Mouse (Mus musculus): ENCODE results near the gene Socs7. TPM values are rescaled to one million over a fixed set of nuclear protein-coding genes. Genes with fewer than 3 reads are reported as not detected.
A peak's percentile ranks its signal among the peaks of the same experiment; 100 is the strongest.
"Not testable (repeated sequence)": the region's sequence is repeated elsewhere in the genome, so short reads cannot be mapped to it uniquely, and the experiment has no call there.

The Socs7 gene
- total RNA-seq (2021), result 10 to 100 TPM; 19.9 to 20.2 TPM

DNA sequence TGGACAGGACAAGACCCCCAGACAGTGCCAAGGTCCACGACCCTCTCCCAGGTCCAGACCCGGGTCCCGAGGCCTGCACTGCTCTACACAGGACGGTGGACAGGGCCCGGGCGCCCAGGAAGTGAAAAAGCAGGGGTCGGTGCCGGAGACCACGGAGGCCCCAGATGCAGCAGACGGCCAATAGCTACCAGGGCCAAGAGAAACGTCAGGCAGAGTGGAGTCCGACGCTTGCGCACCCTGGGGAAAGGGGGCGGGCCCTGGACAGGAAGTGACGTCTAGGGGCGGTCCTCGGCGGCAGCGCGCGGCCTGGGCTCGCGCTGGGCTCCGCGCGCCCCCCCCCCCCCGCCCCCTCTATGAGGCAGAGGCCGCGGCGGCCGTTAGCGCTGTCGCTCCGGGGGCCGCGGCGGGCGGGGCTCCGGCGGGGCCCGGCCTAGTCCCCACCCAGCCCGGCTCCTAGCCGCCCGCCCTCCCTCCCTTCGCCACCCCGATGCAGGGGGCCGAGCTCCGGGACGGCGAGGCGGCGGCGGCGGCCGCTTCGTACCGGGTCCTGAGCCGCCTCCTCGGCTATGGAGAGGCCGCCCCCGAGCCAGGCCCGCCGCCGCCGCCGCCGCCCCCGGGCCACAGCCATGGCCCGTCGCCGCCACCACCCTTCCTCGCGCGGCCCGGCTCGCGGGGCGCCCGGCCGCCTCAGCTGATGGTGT lies at the start of gene Socs7:
Socs7 (plus strand) TSS at position 604 of the 701 bp plus-strand sequence.
- intact Hi-C loops (cut with DNase I), result loop anchor here (5.0 kb wide), 1 partner anchor 105 kb away; no protein-coding TSS in a partner anchor

DNA sequence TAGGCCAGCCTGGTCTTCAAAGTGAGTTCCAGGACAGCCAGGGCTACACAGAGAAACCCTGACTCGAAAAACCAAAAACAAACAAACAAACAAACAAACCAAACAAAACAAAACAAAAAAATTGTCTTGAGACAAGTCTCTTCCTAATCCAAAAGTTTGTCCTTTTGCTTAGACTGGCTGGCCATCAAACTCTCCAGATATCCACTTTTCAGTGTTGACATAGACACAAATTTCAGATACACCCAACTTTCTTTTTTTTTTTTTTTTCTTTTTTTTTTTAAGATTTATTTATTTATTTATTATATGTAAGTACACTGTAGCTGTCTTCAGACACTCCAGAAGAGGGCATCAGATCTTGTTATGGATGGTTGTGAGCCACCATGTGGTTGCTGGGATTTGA lies 49.5 kb upstream of the Socs7 start:
- DNase-seq, result not testable (repeated sequence)
- intact Hi-C loops (cut with DNase I), result loop anchor here (5.0 kb wide), 1 partner anchor 101 kb away; no protein-coding TSS in a partner anchor

More for the DNA sequence above, at the start of gene Socs7:
- peak; percentile 97 to 98 for DNase-seq

DNA sequence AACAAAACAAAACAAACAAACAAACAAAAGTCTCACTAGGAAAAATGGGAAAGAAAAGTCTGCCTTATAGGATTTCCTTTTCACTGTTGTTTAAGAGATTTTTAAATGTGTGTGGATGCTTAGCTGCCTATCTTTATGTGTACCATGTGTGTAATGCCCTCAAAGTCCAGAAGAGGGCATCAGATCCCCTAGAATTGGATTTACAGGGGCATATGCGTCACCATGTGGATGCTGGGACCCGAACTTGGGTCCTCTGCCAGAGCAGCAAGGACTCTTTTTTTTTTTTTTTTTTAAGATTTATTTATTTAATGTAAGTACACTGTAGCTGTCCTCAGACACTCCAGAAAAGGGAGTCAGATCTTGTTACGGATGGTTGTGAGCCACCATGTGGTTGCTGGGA lies 48.2 kb upstream of the Socs7 start:
- intact Hi-C loops (cut with DNase I), result loop anchor here (5.0 kb wide), 1 partner anchor 102 kb away; no protein-coding TSS in a partner anchor
- DNase-seq, result no peak

DNA sequence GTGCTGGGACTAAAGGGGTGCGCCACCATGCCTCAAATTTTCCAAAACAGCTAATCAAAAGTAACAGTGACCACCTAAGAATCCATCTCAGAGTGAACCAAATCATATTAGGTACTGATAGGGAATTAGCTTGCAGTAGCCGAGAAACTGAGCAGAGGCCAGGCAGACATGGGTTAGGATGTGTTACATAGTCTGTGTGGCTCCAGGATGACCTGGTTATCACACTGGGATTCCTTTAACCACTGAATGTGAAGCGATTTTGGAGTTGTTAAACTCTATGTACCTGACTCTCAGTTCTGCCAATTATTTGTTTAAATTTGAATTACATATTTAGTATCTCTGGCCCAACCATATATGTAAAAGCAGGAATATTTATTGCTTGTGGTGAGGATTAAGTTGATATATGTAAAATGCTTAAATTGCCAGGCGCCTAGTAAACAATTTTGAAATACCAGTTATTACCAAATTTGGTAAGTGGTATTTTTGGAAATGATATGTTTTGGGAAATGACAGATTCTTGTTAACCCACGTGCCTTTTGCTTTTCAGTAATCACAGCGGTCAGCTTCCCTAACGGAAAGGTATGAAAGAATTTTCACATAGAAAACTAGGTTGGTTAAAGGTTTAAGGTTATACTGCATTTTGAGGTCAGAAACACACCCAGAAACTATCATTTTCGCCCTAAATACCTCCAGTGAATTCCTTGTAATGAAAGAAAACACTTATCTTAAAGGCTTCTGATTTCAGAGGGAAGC lies 47.4 kb upstream of the Socs7 start:
- intact Hi-C loops (cut with DNase I), result loop anchor here (1.0 to 5.0 kb wide), 2 partner anchors 35 to 103 kb away; partner anchors contain the start of gene Npepps
- no peak for DNase-seq

DNA sequence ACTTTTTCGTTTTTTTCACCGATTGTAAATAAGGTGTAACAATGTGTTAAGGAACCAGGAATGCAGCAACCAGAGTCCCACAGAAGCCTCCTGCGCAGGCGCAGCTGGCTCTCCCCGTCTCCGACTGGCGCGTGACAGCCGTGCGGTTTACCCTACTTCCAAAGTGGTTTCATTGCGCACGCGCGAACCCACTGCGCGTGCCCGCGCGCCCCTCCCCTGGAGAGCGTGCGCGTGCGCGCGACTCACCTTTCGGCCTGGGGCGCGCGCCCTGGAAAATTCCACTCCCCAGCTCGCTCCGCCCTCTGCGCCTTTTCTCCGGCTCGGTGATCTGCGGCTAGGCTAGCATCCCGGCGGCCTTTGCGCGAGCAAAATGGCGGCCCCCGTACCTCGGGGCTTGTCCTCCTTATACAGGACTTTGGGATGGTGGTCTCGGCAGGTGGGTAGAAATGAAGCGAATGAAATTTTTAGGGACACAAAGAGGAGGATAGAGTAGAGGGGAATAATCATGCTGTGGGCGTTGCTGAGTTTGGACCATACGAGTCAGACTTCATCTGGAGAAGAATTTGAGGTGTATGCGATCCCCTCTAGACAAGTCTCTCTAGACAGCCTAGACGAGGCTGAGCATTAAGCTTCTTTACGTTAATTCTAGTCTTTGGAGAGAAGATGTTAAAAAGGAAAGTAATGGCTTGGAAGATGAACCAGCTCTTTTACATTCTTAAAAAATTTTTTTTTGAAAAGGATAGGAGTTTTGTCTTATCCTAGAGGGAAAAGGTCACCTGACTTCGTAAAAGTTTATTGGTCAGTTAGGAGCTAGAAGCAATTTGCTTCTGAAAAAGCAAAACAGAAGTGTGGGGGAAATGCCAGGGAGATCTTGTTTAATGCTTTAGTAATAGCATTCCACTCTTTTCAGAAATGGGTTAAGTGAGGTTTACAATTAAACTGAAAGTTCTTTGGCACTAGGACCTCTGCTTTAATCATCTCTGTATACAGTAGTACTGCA lies 46.5 kb upstream of the Socs7 start, which contains the start of gene Mrpl45:
Mrpl45 (plus strand) TSS at position 213 of the 1,000 bp plus-strand sequence.
- DNase-seq, result peak; percentile 99
- intact Hi-C loops (cut with DNase I), result loop anchor here (1.0 kb wide), 1 partner anchor 36 kb away; the partner anchor contains the start of gene Npepps

DNA sequence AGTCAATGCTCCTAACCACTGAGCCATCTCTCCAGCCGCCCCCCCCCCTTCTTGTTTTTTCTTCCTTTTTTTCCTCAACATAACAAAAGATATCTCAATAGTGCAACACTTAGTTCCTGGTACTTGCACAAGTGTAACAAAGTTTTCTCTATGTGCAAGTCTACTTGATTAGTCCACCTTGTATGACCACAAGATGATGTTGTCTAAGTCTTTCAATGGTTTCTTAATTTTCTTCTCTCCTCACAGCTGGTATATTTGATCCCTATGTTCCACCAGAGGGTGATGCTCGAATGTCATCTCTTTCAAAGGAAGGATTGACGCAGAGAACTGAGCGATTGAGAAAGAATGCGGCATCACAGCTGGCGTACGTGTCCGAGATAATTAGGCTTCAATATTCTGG lies 41.2 kb upstream of the Socs7 start:
- no peak for DNase-seq
- intact Hi-C loops (cut with DNase I), result loop anchor here (10.0 kb wide), 1 partner anchor 246 kb away; no protein-coding TSS in a partner anchor

DNA sequence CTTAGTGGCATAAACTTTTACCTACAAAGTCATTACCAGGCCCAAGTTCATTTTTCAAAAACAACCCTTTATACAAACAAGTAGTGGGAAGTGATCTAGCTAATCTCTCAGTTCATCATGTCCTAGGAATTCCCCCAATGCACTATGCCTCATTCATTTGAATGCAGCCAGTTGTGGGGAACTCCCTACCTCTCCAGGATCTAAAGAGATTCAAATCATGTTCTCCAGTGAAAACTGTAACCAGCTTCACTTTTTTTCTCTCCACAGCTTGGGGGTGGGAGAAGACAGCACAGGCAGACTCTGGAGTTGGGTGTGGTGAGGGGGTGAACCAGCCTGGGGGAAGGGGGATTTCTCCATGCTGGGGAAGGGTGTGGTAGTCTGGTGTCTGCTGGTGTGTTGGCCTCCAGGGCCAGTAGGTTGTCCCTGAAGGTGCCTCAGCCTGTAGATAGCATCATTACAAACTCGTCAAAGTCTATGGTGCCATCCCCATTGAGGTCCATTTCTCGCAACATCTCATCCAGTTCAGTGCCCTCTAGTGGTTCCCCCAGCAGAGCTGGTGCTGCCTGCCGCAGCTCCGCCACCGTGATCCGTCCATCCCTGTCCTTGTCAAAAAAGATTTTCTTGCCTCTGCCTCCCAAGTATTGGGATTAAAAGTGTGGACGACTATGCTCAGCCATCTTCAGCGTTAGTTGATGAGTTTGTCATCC lies 40.3 kb upstream of the Socs7 start:
- intact Hi-C loops (cut with DNase I), result loop anchor here (10.0 kb wide), 1 partner anchor 247 kb away; no protein-coding TSS in a partner anchor
- not testable (repeated sequence) for DNase-seq

DNA sequence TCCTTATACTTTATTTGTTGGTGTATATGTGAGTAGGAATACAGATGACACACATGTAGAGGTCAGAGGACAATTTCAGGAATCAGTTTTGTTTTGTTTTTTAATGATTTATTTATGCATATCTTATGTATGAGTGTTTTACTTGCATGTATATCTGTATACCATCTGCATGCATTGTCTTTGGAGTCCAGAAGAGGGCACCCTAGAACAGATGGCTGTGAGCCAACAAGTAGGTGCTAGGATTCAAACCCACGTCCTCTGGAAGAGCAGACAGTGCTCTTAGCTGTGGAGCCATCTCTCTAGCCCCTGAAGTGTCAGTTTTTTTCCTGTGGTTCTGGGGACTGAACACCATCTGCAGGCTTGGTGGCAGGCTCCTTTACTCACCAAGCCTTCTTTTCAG lies 37.1 kb upstream of the Socs7 start:
- intact Hi-C loops (cut with DNase I), result loop anchor here (10.0 kb wide), 1 partner anchor 250 kb away; no protein-coding TSS in a partner anchor
- DNase-seq, result no peak

DNA sequence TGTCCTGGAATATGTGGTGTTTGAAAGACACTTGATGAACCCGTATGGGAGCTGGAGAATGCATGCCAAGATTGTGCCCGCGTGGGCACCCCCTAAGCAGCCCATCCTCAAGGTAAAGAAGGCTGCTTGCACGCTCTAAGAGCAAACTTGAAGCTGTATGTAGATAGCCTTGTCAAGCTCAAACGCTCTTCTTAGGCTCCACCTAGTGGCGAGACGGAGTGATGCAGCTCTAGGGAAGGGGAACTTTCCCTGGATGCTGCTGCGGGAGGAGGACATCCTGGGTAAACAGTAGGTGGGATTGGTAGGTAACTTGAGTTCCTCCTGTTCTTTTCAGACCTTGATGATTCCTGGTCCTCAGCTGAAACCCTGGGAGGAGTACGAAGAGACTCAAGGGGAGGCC lies 34.2 kb upstream of the Socs7 start:
- DNase-seq, result peak; percentile 66 to 74
- intact Hi-C loops (cut with DNase I), result loop anchor here (10.0 kb wide), 1 partner anchor 253 kb away; no protein-coding TSS in a partner anchor

DNA sequence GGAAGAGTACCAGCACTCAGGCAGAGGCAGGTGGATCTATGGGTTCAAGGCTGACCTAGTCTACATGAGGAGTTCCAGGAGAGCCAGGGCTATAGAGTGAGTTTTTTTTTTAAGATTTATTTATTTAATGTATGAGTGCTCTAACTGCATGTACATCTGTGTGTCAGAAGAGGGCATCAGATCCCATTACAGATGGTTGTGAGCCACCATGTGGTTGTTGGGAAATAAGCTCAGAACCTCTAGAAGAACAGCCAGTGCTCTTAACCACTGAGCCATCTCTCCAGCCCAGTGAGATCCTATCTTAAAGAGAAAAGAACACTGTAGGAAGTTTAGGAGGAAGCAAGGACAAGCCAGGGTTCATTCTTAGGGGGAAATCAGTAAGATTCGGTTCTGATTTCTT lies 32.0 kb upstream of the Socs7 start:
- intact Hi-C loops (cut with DNase I), result no loop called here
- no peak for DNase-seq

DNA sequence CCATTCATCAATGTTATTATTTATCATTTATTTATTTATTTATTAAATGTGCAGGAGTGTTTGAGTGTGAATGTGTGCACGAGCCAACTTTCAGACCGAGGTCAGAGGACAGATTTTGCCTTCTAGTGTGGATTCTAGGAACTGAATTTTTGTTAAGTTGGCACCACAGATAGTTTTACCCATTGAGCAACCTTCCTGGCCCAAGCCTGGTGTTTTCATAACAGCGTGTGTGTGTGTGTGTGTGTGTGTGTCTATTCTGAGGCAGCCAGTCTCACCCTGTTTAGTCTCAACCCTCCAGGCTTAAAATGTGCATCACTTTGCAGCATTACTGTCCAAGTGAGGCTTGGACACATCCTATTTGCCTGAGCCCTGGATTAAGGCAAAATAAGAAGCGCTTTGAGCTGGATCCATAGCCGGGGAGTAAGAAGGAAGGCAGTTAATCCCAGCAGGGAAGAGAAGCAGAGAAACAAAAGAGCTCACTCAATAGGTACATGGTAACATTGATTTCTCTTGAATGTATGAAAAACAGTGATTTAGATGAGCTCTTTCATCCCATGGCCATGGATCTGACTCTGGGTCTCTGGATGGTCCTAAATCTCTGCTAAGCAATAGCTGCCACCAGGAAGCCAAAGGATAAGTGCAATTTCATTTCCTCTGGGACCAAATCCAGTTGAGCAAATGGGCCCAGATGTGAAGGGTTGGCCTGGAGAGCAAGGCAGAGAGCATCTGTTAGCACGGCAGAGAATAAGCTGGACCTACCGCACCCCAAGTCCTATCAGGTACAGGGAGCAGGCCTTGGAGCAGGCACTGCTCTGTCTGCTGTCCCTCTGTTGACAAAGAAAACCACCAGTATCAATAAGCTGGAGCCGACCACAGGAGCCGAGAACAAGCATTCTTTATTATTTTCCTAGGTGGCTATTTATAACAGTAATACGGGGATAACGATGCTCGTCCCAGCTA lies 30.8 kb upstream of the Socs7 start:
- intact Hi-C loops (cut with DNase I), result no loop called here
- DNase-seq, result no peak

DNA sequence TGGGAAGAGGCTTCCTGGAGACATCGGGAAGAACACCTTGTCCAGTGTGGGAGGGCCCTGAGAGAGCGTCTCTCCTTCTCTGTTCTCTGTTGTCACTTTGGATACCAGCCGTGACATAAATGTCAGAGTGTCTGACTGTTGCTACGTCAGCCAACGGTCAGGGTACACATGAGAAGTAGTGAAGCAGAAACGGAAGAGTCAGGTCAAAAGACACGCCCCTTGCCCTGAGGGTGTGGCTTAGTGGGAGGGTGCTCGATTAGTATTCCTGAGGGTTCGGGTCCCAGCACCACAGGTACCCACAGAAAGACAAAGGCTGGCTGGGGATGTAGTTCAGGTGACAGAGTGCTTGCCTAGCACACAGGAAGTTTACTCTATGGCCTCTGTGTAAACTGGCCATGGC lies 29.3 kb upstream of the Socs7 start:
- DNase-seq, result no peak
- intact Hi-C loops (cut with DNase I), result no loop called here

DNA sequence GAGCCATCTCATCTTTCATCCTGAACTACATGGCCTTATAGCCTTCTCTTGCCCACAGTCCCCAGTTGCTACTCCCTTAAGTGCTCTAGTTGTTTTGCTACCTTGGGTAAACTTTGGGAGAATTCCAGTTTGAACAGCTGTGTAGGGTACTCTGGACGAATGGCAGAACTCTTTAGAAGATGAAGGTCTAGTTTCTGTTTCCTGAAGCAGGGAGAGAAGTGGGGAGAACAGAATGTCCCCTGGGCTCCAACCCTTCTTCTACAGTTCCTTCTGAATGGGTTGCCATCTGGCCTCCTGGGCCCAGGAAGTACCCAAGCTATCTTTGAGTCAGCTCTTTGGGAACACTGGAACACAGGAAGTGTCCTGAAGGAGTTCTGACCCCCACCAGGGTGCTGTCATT lies 28.5 kb upstream of the Socs7 start:
- intact Hi-C loops (cut with DNase I), result no loop called here
- no peak for DNase-seq

DNA sequence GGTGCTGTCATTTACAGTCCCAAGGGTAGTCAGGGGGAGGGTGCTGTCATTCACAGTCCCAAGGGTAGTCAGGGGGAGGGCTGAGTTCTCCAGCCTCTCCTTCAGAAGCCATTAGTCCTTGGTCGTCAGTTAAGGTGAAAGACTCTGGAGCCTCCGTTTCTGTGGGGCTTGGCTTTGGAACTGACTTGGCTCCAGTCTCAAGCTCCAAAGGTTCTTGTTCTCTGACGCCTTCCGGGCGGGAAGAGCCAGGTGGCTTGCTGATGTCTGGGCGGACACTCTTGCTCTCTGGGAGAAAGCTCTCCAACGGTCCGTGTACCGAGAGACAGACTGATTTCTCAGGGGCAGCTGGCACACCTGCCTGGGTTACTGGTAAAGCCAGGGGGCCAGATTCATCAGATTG lies 28.0 kb upstream of the Socs7 start:
- no peak for DNase-seq
- intact Hi-C loops (cut with DNase I), result no loop called here

DNA sequence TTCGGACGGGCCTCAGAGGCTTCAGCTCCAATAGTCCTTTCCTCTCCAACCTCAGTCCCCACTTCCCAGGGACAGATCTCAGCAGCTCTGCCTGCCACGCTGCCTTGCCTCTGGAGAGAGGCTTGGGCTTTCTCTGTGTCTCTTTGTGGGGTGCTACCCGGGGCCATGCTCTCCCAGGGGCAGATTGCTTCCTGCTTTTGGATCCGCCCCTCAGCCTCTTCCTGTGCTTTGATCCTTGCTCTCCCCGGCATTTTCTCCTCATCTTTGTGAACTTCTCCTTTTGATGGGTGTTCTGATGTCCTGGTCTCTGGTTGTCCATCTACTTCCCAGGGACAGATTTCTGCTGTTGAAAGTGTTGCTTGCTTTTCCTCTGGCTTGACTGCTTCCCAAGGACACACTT lies 26.1 kb upstream of the Socs7 start:
- DNase-seq, result no peak
- intact Hi-C loops (cut with DNase I), result no loop called here

DNA sequence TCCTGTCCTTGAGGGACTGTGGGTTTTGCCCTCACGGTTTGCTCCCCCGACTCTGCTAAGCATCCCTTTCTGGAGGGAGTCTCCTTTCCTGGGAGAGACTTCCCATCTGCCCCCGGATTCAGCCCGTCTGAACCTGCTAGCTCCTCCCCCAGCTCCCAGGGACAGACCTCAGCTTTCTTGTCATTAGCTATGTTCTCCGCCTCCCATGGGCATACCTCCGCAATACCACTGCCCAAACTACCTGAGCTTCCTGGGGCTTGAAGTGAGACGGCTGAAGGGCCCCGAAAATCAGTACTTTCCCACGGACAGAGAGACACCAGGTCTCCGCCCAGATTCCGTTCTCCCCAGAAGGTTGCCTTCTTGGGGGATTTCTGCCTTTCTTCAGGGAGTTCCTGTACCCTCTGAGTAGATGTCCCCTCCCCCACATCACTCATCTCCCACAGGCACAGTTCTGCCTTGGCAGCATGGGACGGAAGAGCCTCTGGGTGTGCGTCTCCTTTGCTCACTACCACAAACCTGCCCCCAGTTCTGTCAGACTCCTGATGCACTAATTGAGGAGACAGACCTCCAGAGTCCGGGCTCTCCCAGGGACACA lies 25.5 kb upstream of the Socs7 start:
- intact Hi-C loops (cut with DNase I), result no loop called here
- no peak for DNase-seq

DNA sequence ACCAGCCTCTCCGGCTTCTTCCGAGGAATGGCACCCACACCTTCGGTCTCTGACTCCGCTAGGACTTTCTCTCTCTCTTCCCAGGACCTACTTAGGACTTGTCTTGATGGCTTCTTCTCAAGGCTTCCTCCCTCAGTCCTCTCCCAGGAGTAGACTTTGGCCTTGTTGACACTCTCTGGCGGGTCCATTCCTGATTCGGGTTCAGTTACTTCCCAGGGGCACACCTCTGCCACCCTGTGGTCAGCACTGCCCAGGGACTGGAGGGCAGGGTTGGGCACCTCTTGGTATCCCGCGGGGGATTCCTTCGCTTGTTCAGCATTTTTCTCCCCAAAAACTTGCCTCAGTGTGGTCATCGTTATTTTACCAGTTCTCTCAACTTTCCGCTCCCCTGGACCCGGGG lies 25.0 kb upstream of the Socs7 start:
- no peak for DNase-seq
- intact Hi-C loops (cut with DNase I), result no loop called here

All from heart, postnatal 10 days (tissue).